ENCODE assay signal across 9 mouse cellular contexts in genomic region chr10:62410943-62411342, GRCm38 (mm10). TPM values are rescaled to one million over a fixed set of nuclear protein-coding genes. Genes with fewer than 3 reads are reported as not detected.
DNase-seq lines count a peak whose midpoint lies in the region; ATAC-seq and TF ChIP-seq lines count a peak whose summit lies in the region.
"Had no signal": no experiment of that assay in that cellular context is flagged by ENCODE, and none has a peak within 500 bp of the region (broad histone marks: within the 10 kb centered on the region; RNA-seq: fewer than 3 reads in every experiment).

No protein-coding gene starts in this region.

- H3K27me3 ChIP-seq in testis, adult 2 months (ENCODE audit: control insufficient read depth, insufficient read depth, low read length), result no peaks in the 10 kb centered on the region
- no peaks in the 10 kb centered on the region for H3K27me3 ChIP-seq in hindbrain, embryonic 14.5 days (ENCODE audit: control insufficient read depth, insufficient read depth, low read length)
- no peaks in the 10 kb centered on the region for H3K27me3 ChIP-seq in midbrain, embryonic 16.5 days (ENCODE audit: control insufficient read depth, insufficient read depth, low read depth, low read length)
- H3K27me3 ChIP-seq: stomach, embryonic 15.5 days had no signal

- no peak overlapping the region for H3K9ac ChIP-seq in hindbrain, embryonic 14.5 days
- H3K9ac ChIP-seq in midbrain, embryonic 16.5 days (ENCODE audit: low read depth, low read length), result no peak overlapping the region
- H3K9ac ChIP-seq: stomach, embryonic 15.5 days had no signal

- peak; percentile 57 for ATAC-seq in frontal cortex, adult (ENCODE audit: low TSS enrichment)
- peak; percentile 70; the same call in 1 of the 2 replicates for ATAC-seq in hindbrain, embryonic 14.5 days (ENCODE audit: low FRiP score)
- peak; percentile 60; the same call in 1 of the 2 replicates for ATAC-seq in midbrain, embryonic 16.5 days

- no peak for DNase-seq in testis, postnatal 14 days (ENCODE audit: low spot score)
- DNase-seq in cerebellum, adult 9-10 months, result peak; percentile 81
- peak; percentile 78 for DNase-seq in hindbrain, embryonic 14.5 days (ENCODE audit: low spot score)
- peak; percentile 42 to 86 for DNase-seq in left cerebral cortex, postnatal 25 days (ENCODE audit: low spot score in 2 of 2)
- peak; percentile 25 to 61 for DNase-seq in spleen, adult 18-20 months

- H3K36me3 ChIP-seq in testis, adult 2 months (ENCODE audit: control insufficient read depth, insufficient read depth, low read length), result no peaks in the 10 kb centered on the region
- no peaks in the 10 kb centered on the region for H3K36me3 ChIP-seq in hindbrain, embryonic 14.5 days (replicated peaks; ENCODE audit: control insufficient read depth, insufficient read depth)
- no peaks in the 10 kb centered on the region for H3K36me3 ChIP-seq in midbrain, embryonic 16.5 days (ENCODE audit: control insufficient read depth, insufficient read depth, low read length)
- H3K36me3 ChIP-seq: stomach, embryonic 15.5 days had no signal

- intact Hi-C loops in left cerebral cortex, postnatal 25 days (cut with DNase I), result loop anchor here (2.0 kb wide), 2 partner anchors 70 to 136 kb away; no protein-coding TSS in a partner anchor

- no peak overlapping the region for H3K4me2 ChIP-seq in hindbrain, embryonic 14.5 days (replicated peaks)
- no peak overlapping the region for H3K4me2 ChIP-seq in midbrain, embryonic 16.5 days (ENCODE audit: low read length)
- H3K4me2 ChIP-seq: stomach, embryonic 15.5 days had no signal

- no peaks in the 10 kb centered on the region for H3K9me3 ChIP-seq in hindbrain, embryonic 14.5 days (ENCODE audit: control insufficient read depth, low read length)
- H3K9me3 ChIP-seq in midbrain, embryonic 16.5 days (replicated peaks; ENCODE audit: control insufficient read depth, low read length, poor library complexity, severe bottlenecking), result no peaks in the 10 kb centered on the region
- H3K9me3 ChIP-seq: stomach, embryonic 15.5 days had no signal

- no peak overlapping the region for H3K27ac ChIP-seq in testis, adult 2 months (ENCODE audit: control insufficient read depth, insufficient read depth, low read depth, low read length)
- H3K27ac ChIP-seq in hindbrain, embryonic 14.5 days, result no peak overlapping the region
- H3K27ac ChIP-seq in midbrain, embryonic 16.5 days (ENCODE audit: low read length), result no peak overlapping the region
- H3K27ac ChIP-seq: stomach, embryonic 15.5 days had no signal

- H3K4me3 ChIP-seq in testis, adult 2 months (ENCODE audit: control insufficient read depth, low read depth, low read length), result no peak overlapping the region
- H3K4me3 ChIP-seq in hindbrain, embryonic 14.5 days (replicated peaks; ENCODE audit: low read length), result no peak overlapping the region
- no peak overlapping the region for H3K4me3 ChIP-seq in midbrain, embryonic 16.5 days (ENCODE audit: low read depth, low read length)
- H3K4me3 ChIP-seq: stomach, embryonic 15.5 days had no signal

- TF ChIP-seq CTCF in testis, adult 2 months (IDR thresholded peaks at IDR 0.05; ENCODE audit: control insufficient read depth, insufficient read depth, insufficient replicate concordance, low read depth, low read length), result peak; percentile 70; the same call in 1 of the 2 replicates

- peaks cover 2% of the 10 kb centered on the region; the same call in 1 of the 2 replicates for H3K4me1 ChIP-seq in testis, adult 2 months (ENCODE audit: control insufficient read depth, insufficient read depth, low read length)
- no peaks in the 10 kb centered on the region for H3K4me1 ChIP-seq in hindbrain, embryonic 14.5 days (replicated peaks; ENCODE audit: control insufficient read depth, insufficient read depth, low read length)
- no peaks in the 10 kb centered on the region for H3K4me1 ChIP-seq in midbrain, embryonic 16.5 days (ENCODE audit: control insufficient read depth, insufficient read depth, low read length)

- no peak for TF ChIP-seq POLR2A in testis, adult 2 months (IDR thresholded peaks at IDR 0.05; ENCODE audit: control insufficient read depth, low read depth, low read length)

- 10% methylated on average over 5 of the region's 5 CpGs for WGBS in hindbrain, embryonic 14.5 days
- 6% methylated on average over 5 of the region's 5 CpGs for WGBS in midbrain, embryonic 16.5 days

RNA-seq across cellular contexts. Expression of gene Hkdc1, which starts 11.3 kb away (rescaled TPM):
- 0.02 and 0.25 TPM in 2 replicates for polyA plus RNA-seq in testis, adult 2 months (2012; rRNA removed)
- polyA plus RNA-seq in hindbrain, embryonic 14.5 days (2014; fragmentation: Nextera tagmentation; extraction: Ambion mirVana), result 0.34 and 0.59 TPM in 2 replicates
- total RNA-seq in left cerebral cortex, postnatal 25 days (2021), result 10 to 100 TPM; 12.9 to 13.3 TPM
- 0.37 and 0.51 TPM in 2 replicates for polyA plus RNA-seq in midbrain, embryonic 16.5 days (2015; fragmentation: Nextera tagmentation; extraction: Ambion mirVana)

RNA-seq across cellular contexts. Expression of gene Hk1, which starts 31.2 kb away (rescaled TPM):
- polyA plus RNA-seq in testis, adult 2 months (2012; rRNA removed), result 853 and 878 TPM in 2 replicates
- polyA plus RNA-seq in hindbrain, embryonic 14.5 days (2014; fragmentation: Nextera tagmentation; extraction: Ambion mirVana), result 89.9 and 105 TPM in 2 replicates
- 100 to 1,000 TPM; 305 to 321 TPM for total RNA-seq in left cerebral cortex, postnatal 25 days (2021)
- polyA plus RNA-seq in midbrain, embryonic 16.5 days (2015; fragmentation: Nextera tagmentation; extraction: Ambion mirVana), result 142 and 155 TPM in 2 replicates

RNA-seq across cellular contexts. Expression of gene 4930507D05Rik, which starts 38.3 kb away (rescaled TPM):
- polyA plus RNA-seq in testis, adult 2 months (2012; rRNA removed), result 5.3 and 6.2 TPM in 2 replicates
- 1.3 and 1.8 TPM in 2 replicates for polyA plus RNA-seq in hindbrain, embryonic 14.5 days (2014; fragmentation: Nextera tagmentation; extraction: Ambion mirVana)
- 1 to 10 TPM; 1.3 to 1.8 TPM for total RNA-seq in left cerebral cortex, postnatal 25 days (2021)
- 1.2 and 1.4 TPM in 2 replicates for polyA plus RNA-seq in midbrain, embryonic 16.5 days (2015; fragmentation: Nextera tagmentation; extraction: Ambion mirVana)

RNA-seq across cellular contexts. Expression of gene Supv3l1, which starts 38.6 kb away (rescaled TPM):
- polyA plus RNA-seq in testis, adult 2 months (2012; rRNA removed), result 15.1 and 15.3 TPM in 2 replicates
- polyA plus RNA-seq in hindbrain, embryonic 14.5 days (2014; fragmentation: Nextera tagmentation; extraction: Ambion mirVana), result 18.8 and 20.5 TPM in 2 replicates
- 10 to 100 TPM; 22.0 to 22.6 TPM for total RNA-seq in left cerebral cortex, postnatal 25 days (2021)
- 18.6 and 19.4 TPM in 2 replicates for polyA plus RNA-seq in midbrain, embryonic 16.5 days (2015; fragmentation: Nextera tagmentation; extraction: Ambion mirVana)
